ENCODE assay signal across 24 mouse cellular contexts in the genomic region with DNA sequence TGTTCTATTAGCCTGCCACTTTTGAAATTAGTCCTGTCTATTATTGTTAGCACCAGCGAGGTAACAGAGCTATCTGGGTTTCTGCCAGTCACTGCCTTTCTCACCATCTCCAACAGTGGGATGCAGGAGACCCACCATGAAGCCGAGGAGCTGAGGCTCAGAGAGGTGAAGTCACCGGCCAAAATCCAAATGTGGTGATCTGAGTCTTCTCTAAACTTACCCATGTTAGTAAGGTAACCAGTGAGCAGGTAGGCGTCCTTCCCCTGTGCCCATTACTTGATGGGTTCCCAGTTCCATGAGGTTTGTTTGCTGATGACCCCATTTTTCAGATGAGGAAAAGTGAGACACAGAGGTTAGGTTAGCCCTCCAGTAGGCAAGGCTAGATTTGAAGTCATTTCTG. TPM values are rescaled to one million over a fixed set of nuclear protein-coding genes. Genes with fewer than 3 reads are reported as not detected.
DNase-seq lines count a peak whose midpoint lies in the region; ATAC-seq and TF ChIP-seq lines count a peak whose summit lies in the region.
"Had no signal": no experiment of that assay in that cellular context is flagged by ENCODE, and none has a peak within 500 bp of the region (broad histone marks: within the 10 kb centered on the region; RNA-seq: fewer than 3 reads in every experiment).

No protein-coding gene starts in this region.

- no peak overlapping the region for H3K4me2 ChIP-seq in forebrain, embryonic 12.5 days
- no peak overlapping the region for H3K4me2 ChIP-seq in forebrain, embryonic 14.5 days (ENCODE audit: low read length)
- H3K4me2 ChIP-seq in heart, embryonic 16.5 days (ENCODE audit: low read depth, low read length) = no peak overlapping the region; the same call in 1 of the 2 replicates
- H3K4me2 ChIP-seq: liver, embryonic 13.5 days had no signal

- DNase-seq in forebrain, embryonic 14.5 days (ENCODE audit: low spot score) = no peak
- no peak for DNase-seq in heart, postnatal 4 days
- no peak for DNase-seq in spleen, adult 2 months (ENCODE audit: low read depth in 1 of 2, low spot score in 2 of 2)
- no peak for DNase-seq in spleen, postnatal 36 days (ENCODE audit: low spot score in 2 of 2)
- DNase-seq in urinary bladder, adult 18-20 months (ENCODE audit: low spot score in 2 of 2) = no peak
- DNase-seq: adrenal gland, postnatal 25 days; cerebellum, adult 2 months; gastrocnemius, postnatal 10 days; kidney, adult 18-20 months; kidney, postnatal 4 days; liver, embryonic 13.5 days; lung, adult 2 months; lung, postnatal 10 days; retina, postnatal 1 day; right cerebral cortex, postnatal 14 days; thymus, adult 2 months; thymus, postnatal 36 days had no signal

- H3K9me3 ChIP-seq in forebrain, embryonic 12.5 days = no peaks in the 10 kb centered on the region
- no peaks in the 10 kb centered on the region for H3K9me3 ChIP-seq in forebrain, embryonic 14.5 days (replicated peaks; ENCODE audit: control insufficient read depth, low read length)
- no peaks in the 10 kb centered on the region for H3K9me3 ChIP-seq in heart, embryonic 16.5 days (replicated peaks; ENCODE audit: control insufficient read depth, low read length)
- H3K9me3 ChIP-seq: liver, embryonic 13.5 days; midbrain, embryonic 13.5 days had no signal

- H3K4me3 ChIP-seq in forebrain, embryonic 12.5 days (replicated peaks) = no peak overlapping the region
- H3K4me3 ChIP-seq in forebrain, embryonic 14.5 days (ENCODE audit: low read depth, low read length) = no peak overlapping the region
- H3K4me3 ChIP-seq in heart, embryonic 16.5 days (ENCODE audit: low read length) = no peak overlapping the region
- H3K4me3 ChIP-seq in spleen, adult 2 months (ENCODE audit: extremely low read depth, insufficient read depth, insufficient read length) = peak overlapping the region; percentile 60; the same call in 1 of the 2 replicates
- H3K4me3 ChIP-seq: erythroblast, embryonic 14.5 days; liver, embryonic 13.5 days; midbrain, embryonic 13.5 days had no signal

- peaks cover 53% of the 10 kb centered on the region for H3K4me1 ChIP-seq in forebrain, embryonic 12.5 days
- peaks cover 43% of the 10 kb centered on the region for H3K4me1 ChIP-seq in forebrain, embryonic 14.5 days (ENCODE audit: control insufficient read depth, insufficient read depth, low read length)
- H3K4me1 ChIP-seq in heart, embryonic 16.5 days (ENCODE audit: control insufficient read depth, insufficient read depth, low read length) = peaks cover 47% of the 10 kb centered on the region
- H3K4me1 ChIP-seq in spleen, adult 2 months (ENCODE audit: control insufficient read depth, insufficient read depth, insufficient read length) = peaks cover 15% of the 10 kb centered on the region; the same call in 1 of the 2 replicates

- ATAC-seq in forebrain, embryonic 12.5 days (ENCODE audit: low FRiP score) = no peak
- no peak for ATAC-seq in forebrain, embryonic 14.5 days
- no peak for ATAC-seq in heart, embryonic 16.5 days (replicated peaks; ENCODE audit: extremely low read depth, insufficient read depth, low FRiP score)
- ATAC-seq: CD4-positive, CD25-positive, alpha-beta regulatory T cell, adult 4 months; hindbrain, embryonic 16.5 days; midbrain, embryonic 13.5 days had no signal

- TF ChIP-seq CTCF in spleen, adult 2 months (IDR thresholded peaks at IDR 0.05; ENCODE audit: extremely low read depth, insufficient read depth, insufficient read length, insufficient replicate concordance) = no peak

- WGBS in forebrain, embryonic 12.5 days = 90% methylated on average over 4 of the region's 4 CpGs
- WGBS in forebrain, embryonic 14.5 days = 86% methylated on average over 4 of the region's 4 CpGs
- 75% methylated on average over 4 of the region's 4 CpGs for WGBS in heart, embryonic 16.5 days
- WGBS in spleen, adult 2 months = 89% methylated on average over 4 of the region's 4 CpGs

- H3K27me3 ChIP-seq in forebrain, embryonic 12.5 days = no peaks in the 10 kb centered on the region
- no peaks in the 10 kb centered on the region for H3K27me3 ChIP-seq in forebrain, embryonic 14.5 days (replicated peaks; ENCODE audit: control insufficient read depth, insufficient read depth, low read length)
- no peaks in the 10 kb centered on the region for H3K27me3 ChIP-seq in heart, embryonic 16.5 days (ENCODE audit: control insufficient read depth, insufficient read depth, low read length)
- no peaks in the 10 kb centered on the region for H3K27me3 ChIP-seq in spleen, adult 2 months (ENCODE audit: control insufficient read depth, insufficient read depth, low read length)
- H3K27me3 ChIP-seq: midbrain, embryonic 13.5 days had no signal

- H3K36me3 ChIP-seq in forebrain, embryonic 12.5 days (replicated peaks) = no peaks in the 10 kb centered on the region
- 0 out of 2 replicates have a peak, but pooled peaks cover 4% of the 10 kb centered on the region for H3K36me3 ChIP-seq in forebrain, embryonic 14.5 days (ENCODE audit: control insufficient read depth, insufficient read depth, low read length)
- no peaks in the 10 kb centered on the region for H3K36me3 ChIP-seq in heart, embryonic 16.5 days (ENCODE audit: control insufficient read depth, insufficient read depth)
- no peaks in the 10 kb centered on the region for H3K36me3 ChIP-seq in spleen, adult 2 months (ENCODE audit: control insufficient read depth, insufficient read depth, low read length)
- H3K36me3 ChIP-seq: liver, embryonic 13.5 days; midbrain, embryonic 13.5 days had no signal

- no peak overlapping the region for H3K27ac ChIP-seq in forebrain, embryonic 12.5 days
- H3K27ac ChIP-seq in forebrain, embryonic 14.5 days (ENCODE audit: low read depth, low read length) = no peak overlapping the region
- peak overlapping the region; percentile 96; the same call in 1 of the 2 replicates for H3K27ac ChIP-seq in heart, embryonic 16.5 days (ENCODE audit: low read length)
- H3K27ac ChIP-seq in spleen, adult 2 months (ENCODE audit: insufficient read depth, low read length) = peak overlapping the region; percentile 86
- H3K27ac ChIP-seq: macrophage had no signal

- no peak for TF ChIP-seq POLR2A in spleen, adult 2 months (IDR thresholded peaks at IDR 0.05; ENCODE audit: low read depth, low read length)

- 0 out of 2 replicates have a peak overlapping the region, but pooled peaks have one; percentile 2 for H3K9ac ChIP-seq in forebrain, embryonic 12.5 days
- H3K9ac ChIP-seq in forebrain, embryonic 14.5 days (ENCODE audit: low read length) = no peak overlapping the region
- H3K9ac ChIP-seq in heart, embryonic 16.5 days (ENCODE audit: low read length) = peak overlapping the region; percentile 14; the same call in 1 of the 2 replicates
- H3K9ac ChIP-seq: liver, embryonic 13.5 days; midbrain, embryonic 13.5 days had no signal

RNA-seq across cellular contexts. Expression of a gene that starts 1.6 kb away (rescaled TPM):
- 50.7 and 53.6 TPM in 2 replicates for polyA plus RNA-seq in forebrain, embryonic 12.5 days (2016; fragmentation: Nextera tagmentation; extraction: Ambion mirVana)
- polyA plus RNA-seq in forebrain, embryonic 14.5 days (2014; fragmentation: Nextera tagmentation; extraction: Ambion mirVana) = 41.4 and 44.5 TPM in 2 replicates
- 76.6 and 78.7 TPM in 2 replicates for polyA plus RNA-seq in heart, embryonic 16.5 days (2015; fragmentation: Nextera tagmentation; extraction: Ambion mirVana)
- 10 to 100 TPM; 50.0 to 60.4 TPM for total RNA-seq in heart, postnatal 4 days (2021)
- polyA plus RNA-seq in spleen, adult 2 months (2012; rRNA removed) = 115 and 171 TPM in 2 replicates

RNA-seq across cellular contexts. Expression of a gene that starts 3.6 kb away (rescaled TPM):
- 102 and 104 TPM in 2 replicates for polyA plus RNA-seq in forebrain, embryonic 12.5 days (2016; fragmentation: Nextera tagmentation; extraction: Ambion mirVana)
- polyA plus RNA-seq in forebrain, embryonic 14.5 days (2014; fragmentation: Nextera tagmentation; extraction: Ambion mirVana) = 170 and 171 TPM in 2 replicates
- 42.2 and 49.2 TPM in 2 replicates for polyA plus RNA-seq in heart, embryonic 16.5 days (2015; fragmentation: Nextera tagmentation; extraction: Ambion mirVana)
- 10 to 100 TPM; 52.5 to 56.6 TPM for total RNA-seq in heart, postnatal 4 days (2021)
- 129 and 155 TPM in 2 replicates for polyA plus RNA-seq in spleen, adult 2 months (2012; rRNA removed)

Comparison
In these comparisons a context has a peak if more than half of its experiments do, and no peak if none do; other contexts are left out.
1. H3K27ac ChIP-seq: peak in heart, embryonic 16.5 days (single experiment) and spleen, adult 2 months (single experiment); none in forebrain, embryonic 12.5 days (single experiment) and forebrain, embryonic 14.5 days (single experiment).